Mouse (Mus musculus): Measurements from ENCODE around the gene Cdt1. TPM values are rescaled to one million over a fixed set of nuclear protein-coding genes. Genes with fewer than 3 reads are reported as not detected.
A peak's percentile ranks its signal among the peaks of the same experiment; 100 is the strongest.

Gene Cdt1
- polyA plus RNA-seq, 1 experiment from 2014 or later = 59.6 TPM

DNA sequence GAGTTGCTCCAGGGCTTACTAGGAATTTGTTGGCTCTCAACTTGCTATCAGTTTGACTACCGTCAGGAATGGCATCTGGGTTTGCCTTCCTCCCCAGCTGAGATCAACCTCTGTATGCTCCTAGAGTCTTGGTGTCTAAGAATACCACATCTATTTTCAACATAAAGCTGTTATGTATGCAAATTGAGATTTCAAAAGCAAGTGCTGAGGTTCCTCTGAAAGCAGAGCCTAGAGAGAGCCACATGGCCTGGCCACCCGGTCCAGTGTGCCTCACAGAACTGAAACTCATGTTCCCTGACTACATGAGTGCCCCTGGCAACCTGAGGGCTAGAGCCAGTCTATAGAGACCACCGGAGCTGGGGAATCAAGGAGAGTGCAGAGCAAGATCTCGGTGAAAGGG, 37.6 kb downstream of the Cdt1 start:
- DNase-seq (ENCODE audit: low spot score) (no peak), ATAC-seq (replicated peaks; ENCODE audit: low FRiP score) (no peak)
- Histone ChIP-seq H3K4me1 (replicated peaks; ENCODE audit: control insufficient read depth, insufficient read depth, low read length) (no peaks in the 10 kb centered on the region), H3K4me2 (ENCODE audit: low read depth, low read length, severe bottlenecking) (no peak overlapping the region), H3K27me3 (ENCODE audit: control insufficient read depth, insufficient read depth, low read length) (no peaks in the 10 kb centered on the region), H3K9ac (ENCODE audit: low read length) (no peak overlapping the region), H3K9me3 (ENCODE audit: control insufficient read depth, low read length) (no peaks in the 10 kb centered on the region), H3K27ac (ENCODE audit: low read depth, low read length) (no peak overlapping the region), H3K4me3 (ENCODE audit: low read depth, low read length) (no peak overlapping the region), H3K36me3 (ENCODE audit: control insufficient read depth, insufficient read depth, low read length) (no peaks in the 10 kb centered on the region)
- WGBS = 83% methylated on average over 4 of the region's 4 CpGs

DNA sequence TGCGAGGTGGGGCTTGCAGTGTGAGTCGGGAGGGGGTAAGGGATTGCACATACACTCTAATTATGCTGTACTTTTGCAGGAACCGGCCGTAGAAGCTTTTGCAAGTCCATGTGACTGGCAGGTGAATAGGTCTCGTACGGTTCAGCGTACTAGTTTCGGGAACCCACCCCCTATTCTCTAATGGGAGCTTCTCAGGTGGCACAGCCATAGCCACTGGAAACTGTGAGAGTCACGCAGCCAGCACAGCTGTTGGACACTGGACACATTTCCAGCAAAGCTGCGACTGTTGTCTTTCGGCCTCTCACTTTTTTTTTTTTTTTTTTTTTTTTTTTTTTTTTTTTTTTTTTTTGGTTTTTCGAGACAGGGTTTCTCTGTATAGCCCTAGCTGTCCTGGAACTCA, 39.0 kb downstream of the Cdt1 start:
- Histone ChIP-seq H3K9ac (ENCODE audit: low read length) (no peak overlapping the region), H3K36me3 (ENCODE audit: control insufficient read depth, insufficient read depth, low read length) (no peaks in the 10 kb centered on the region), H3K4me2 (ENCODE audit: low read depth, low read length, severe bottlenecking) (no peak overlapping the region), H3K4me3 (ENCODE audit: low read depth, low read length) (no peak overlapping the region), H3K27me3 (ENCODE audit: control insufficient read depth, insufficient read depth, low read length) (no peaks in the 10 kb centered on the region), H3K9me3 (ENCODE audit: control insufficient read depth, low read length) (no peaks in the 10 kb centered on the region), H3K27ac (ENCODE audit: low read depth, low read length) (no peak overlapping the region), H3K4me1 (replicated peaks; ENCODE audit: control insufficient read depth, insufficient read depth, low read length) (no peaks in the 10 kb centered on the region; the same call in 1 of the 2 replicates)
- ATAC-seq (replicated peaks; ENCODE audit: low FRiP score) = no peak
- no peak for DNase-seq (ENCODE audit: low spot score)
- WGBS = 86% methylated on average over 11 of the region's 12 CpGs

DNA sequence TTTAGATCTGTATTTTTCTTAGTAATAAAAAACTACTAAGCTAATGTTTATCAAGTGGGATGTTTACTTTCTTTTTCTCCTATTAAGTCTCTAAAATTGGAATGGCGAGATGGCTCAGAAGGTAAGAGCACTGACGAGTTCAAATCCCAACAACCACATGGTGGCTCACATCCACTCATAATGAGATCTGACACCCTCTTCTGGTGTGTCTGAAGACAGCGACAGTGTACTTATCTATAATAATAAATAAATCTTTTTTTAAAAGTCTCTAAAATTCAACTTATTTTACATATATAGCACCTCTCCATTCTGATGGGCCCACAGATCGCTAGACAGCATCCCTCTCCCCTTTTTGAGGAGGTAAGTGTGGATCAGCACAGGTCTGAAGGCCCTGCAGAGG, 42.4 kb downstream of the Cdt1 start:
- Histone ChIP-seq H3K36me3 (ENCODE audit: control insufficient read depth, insufficient read depth, low read length) (no peaks in the 10 kb centered on the region), H3K27me3 (ENCODE audit: control insufficient read depth, insufficient read depth, low read length) (no peaks in the 10 kb centered on the region), H3K9me3 (ENCODE audit: control insufficient read depth, low read length) (no peaks in the 10 kb centered on the region), H3K4me1 (replicated peaks; ENCODE audit: control insufficient read depth, insufficient read depth, low read length) (peaks cover 5% of the 10 kb centered on the region; the same call in 1 of the 2 replicates), H3K4me3 (ENCODE audit: low read depth, low read length) (no peak overlapping the region), H3K27ac (ENCODE audit: low read depth, low read length) (no peak overlapping the region), H3K4me2 (ENCODE audit: low read depth, low read length, severe bottlenecking) (peak overlapping the region; percentile 83; the same call in 1 of the 2 replicates), H3K9ac (ENCODE audit: low read length) (no peak overlapping the region)
- 56% methylated on average over 4 of the region's 4 CpGs for WGBS
- no peak for ATAC-seq (replicated peaks; ENCODE audit: low FRiP score)
- DNase-seq (ENCODE audit: low spot score) = no peak

DNA sequence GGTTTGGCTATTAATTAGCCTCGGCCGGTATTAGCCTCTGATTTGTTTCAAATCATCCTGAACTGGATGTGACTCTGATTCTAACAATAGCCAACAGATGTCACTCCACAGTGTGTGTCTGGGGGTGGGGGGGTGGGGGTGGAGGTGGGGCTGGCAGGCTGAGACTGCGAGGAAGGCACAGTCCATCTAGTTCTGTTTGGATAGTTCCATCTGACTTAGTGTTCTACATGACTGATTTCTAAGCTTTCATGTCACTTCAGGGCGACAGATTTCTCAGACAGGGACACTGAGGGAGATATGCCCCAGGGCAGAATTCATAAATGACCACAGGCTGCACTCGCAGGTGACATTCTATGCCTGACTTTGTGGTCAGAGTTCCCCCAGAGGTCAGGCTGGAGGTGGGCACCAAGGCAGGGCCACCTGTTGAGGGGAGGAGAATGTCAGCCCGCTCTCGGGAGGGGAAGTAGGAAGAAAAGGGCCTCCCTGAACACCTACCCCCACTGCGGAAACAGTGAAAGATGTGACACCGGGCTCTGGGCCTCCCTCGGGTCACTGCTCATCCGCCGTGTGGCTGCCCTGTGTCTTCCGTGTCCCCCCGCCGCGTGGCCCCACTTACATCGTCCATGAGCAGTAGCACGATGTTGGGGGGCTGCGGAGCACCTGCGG, 42.9 kb downstream of the Cdt1 start:
- no peaks in the 10 kb centered on the region for H3K9me3 ChIP-seq (ENCODE audit: control insufficient read depth, low read length)
- no peak overlapping the region for H3K27ac ChIP-seq (ENCODE audit: low read depth, low read length)
- no peaks in the 10 kb centered on the region for H3K36me3 ChIP-seq (ENCODE audit: control insufficient read depth, insufficient read depth, low read length)
- H3K4me3 ChIP-seq (ENCODE audit: low read depth, low read length) = peak overlapping the region; percentile 74
- peak overlapping the region; percentile 49 for H3K9ac ChIP-seq (ENCODE audit: low read length)
- H3K4me1 ChIP-seq (replicated peaks; ENCODE audit: control insufficient read depth, insufficient read depth, low read length) = peaks cover 5% of the 10 kb centered on the region; the same call in 1 of the 2 replicates
- DNase-seq (ENCODE audit: low spot score) (no peak), ATAC-seq (replicated peaks; ENCODE audit: low FRiP score) (no peak; the same call in 1 of the 2 replicates)
- peak overlapping the region; percentile 83 for H3K4me2 ChIP-seq (ENCODE audit: low read depth, low read length, severe bottlenecking)
- H3K27me3 ChIP-seq (ENCODE audit: control insufficient read depth, insufficient read depth, low read length) = no peaks in the 10 kb centered on the region
- WGBS = 5% methylated on average over 20 of the region's 20 CpGs

GRCm38 (mm10) chr8:122611295-122612133, 43.7 kb downstream of the Cdt1 start, which contains the start of the genes Galns and Trappc2l:
TSS of gene Galns (minus strand) at chr8:122611463.
TSS of gene Trappc2l (plus strand) at chr8:122611640.
- WGBS = under 1% methylated on average over 54 of the region's 57 CpGs
- H3K4me2 ChIP-seq (ENCODE audit: low read depth, low read length, severe bottlenecking) = peak within 1 kb of the TSS; percentile 88

GRCm38 (mm10) chr8:122616181-122616905, 48.5 kb downstream of the Cdt1 start:
- no peak overlapping the region for H3K4me3 ChIP-seq (ENCODE audit: low read depth, low read length)
- no peaks in the 10 kb centered on the region for H3K27me3 ChIP-seq (ENCODE audit: control insufficient read depth, insufficient read depth, low read length)
- H3K9me3 ChIP-seq (ENCODE audit: control insufficient read depth, low read length) = no peaks in the 10 kb centered on the region
- DNase-seq (ENCODE audit: low spot score) (no peak), ATAC-seq (replicated peaks; ENCODE audit: low FRiP score) (no peak)
- H3K9ac ChIP-seq (ENCODE audit: low read length) = no peak overlapping the region
- no peak overlapping the region for H3K4me2 ChIP-seq (ENCODE audit: low read depth, low read length, severe bottlenecking)
- H3K4me1 ChIP-seq (replicated peaks; ENCODE audit: control insufficient read depth, insufficient read depth, low read length) = peaks cover 5% of the 10 kb centered on the region; the same call in 1 of the 2 replicates
- no peaks in the 10 kb centered on the region for H3K36me3 ChIP-seq (ENCODE audit: control insufficient read depth, insufficient read depth, low read length)
- no peak overlapping the region for H3K27ac ChIP-seq (ENCODE audit: low read depth, low read length)
- WGBS = 79% methylated on average over 9 of the region's 9 CpGs

More at GRCm38 (mm10) chr8:122611295-122612133, 43.7 kb downstream of the Cdt1 start, which contains the start of the genes Galns and Trappc2l:
- Histone ChIP-seq H3K4me1 (replicated peaks; ENCODE audit: control insufficient read depth, insufficient read depth, low read length) (peaks cover 5% of the 10 kb centered on the region; the same call in 1 of the 2 replicates), H3K27ac (ENCODE audit: low read depth, low read length) (0 out of 2 replicates have a peak within 1 kb of the TSS, but pooled peaks have one; percentile 46), H3K4me3 (ENCODE audit: low read depth, low read length) (peak within 1 kb of the TSS; percentile 74), H3K9ac (ENCODE audit: low read length) (peak within 1 kb of the TSS; percentile 66), H3K36me3 (ENCODE audit: control insufficient read depth, insufficient read depth, low read length) (no peaks in the 10 kb centered on the region), H3K27me3 (ENCODE audit: control insufficient read depth, insufficient read depth, low read length) (no peaks in the 10 kb centered on the region), H3K9me3 (ENCODE audit: control insufficient read depth, low read length) (no peaks in the 10 kb centered on the region)
- DNase-seq (ENCODE audit: low spot score) = peak; percentile 99
- peak; percentile 97 for ATAC-seq (replicated peaks; ENCODE audit: low FRiP score)

GRCm38 (mm10) chr8:122617947-122618546, 50.2 kb downstream of the Cdt1 start:
- 39% methylated on average over 5 of the region's 7 CpGs for WGBS
- no peak; the same call in 1 of the 2 replicates for ATAC-seq (replicated peaks; ENCODE audit: low FRiP score)
- no peaks in the 10 kb centered on the region for H3K36me3 ChIP-seq (ENCODE audit: control insufficient read depth, insufficient read depth, low read length)

More at GRCm38 (mm10) chr8:122617947-122618546, 50.2 kb downstream of the Cdt1 start:
- Histone ChIP-seq H3K27me3 (ENCODE audit: control insufficient read depth, insufficient read depth, low read length) (no peaks in the 10 kb centered on the region), H3K9ac (ENCODE audit: low read length) (no peak overlapping the region), H3K9me3 (ENCODE audit: control insufficient read depth, low read length) (no peaks in the 10 kb centered on the region), H3K4me2 (ENCODE audit: low read depth, low read length, severe bottlenecking) (no peak overlapping the region), H3K4me1 (replicated peaks; ENCODE audit: control insufficient read depth, insufficient read depth, low read length) (no peaks in the 10 kb centered on the region), H3K27ac (ENCODE audit: low read depth, low read length) (no peak overlapping the region), H3K4me3 (ENCODE audit: low read depth, low read length) (no peak overlapping the region)
- peak; percentile 88 for DNase-seq (ENCODE audit: low spot score)

All from forebrain, embryonic 11.5 days (tissue).